Mouse (Mus musculus): ENCODE results near the gene Dip2c.

The Dip2c gene

DNA sequence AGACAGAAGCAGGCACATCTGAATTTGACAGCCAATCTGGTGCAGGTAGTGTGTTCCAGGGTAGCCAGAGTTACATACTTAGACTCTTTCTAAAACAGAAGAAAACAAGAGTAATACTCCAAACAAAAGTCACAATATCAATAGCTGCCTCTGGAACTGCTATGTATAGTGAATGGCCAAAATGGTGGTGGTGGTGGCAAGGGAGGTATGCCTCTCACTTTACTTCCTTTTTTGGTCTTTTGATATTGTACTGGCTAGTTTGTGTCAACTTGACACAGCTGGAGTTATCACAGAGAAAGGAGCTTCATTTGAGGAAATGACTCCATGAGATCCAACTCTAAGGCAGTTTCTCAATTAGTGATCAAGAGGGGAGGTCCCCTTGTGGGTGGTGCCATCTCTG is 148.1 kb downstream of the Dip2c start:
- in situ Hi-C loops (cut with MboI): no loop called here

DNA sequence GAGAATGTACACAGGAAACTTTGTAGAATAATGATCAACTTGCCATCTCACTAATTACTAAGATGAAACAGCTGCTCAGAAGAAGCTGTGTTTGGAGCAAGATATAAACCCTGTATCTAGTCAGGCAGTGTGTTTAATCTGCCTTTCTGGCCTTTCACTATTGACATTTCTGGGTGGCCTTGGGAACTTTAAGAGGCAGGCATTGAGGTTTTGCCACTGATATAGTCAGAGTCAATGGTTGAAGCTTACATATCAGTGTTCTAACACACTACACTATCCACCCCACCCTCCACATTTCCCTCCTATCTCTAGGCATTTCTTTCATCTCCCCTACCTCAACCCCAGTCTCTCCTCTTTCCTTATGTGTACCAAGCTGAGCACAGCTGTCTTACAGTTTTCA is 149.9 kb downstream of the Dip2c start:
- in situ Hi-C loops (cut with MboI): no loop called here

DNA sequence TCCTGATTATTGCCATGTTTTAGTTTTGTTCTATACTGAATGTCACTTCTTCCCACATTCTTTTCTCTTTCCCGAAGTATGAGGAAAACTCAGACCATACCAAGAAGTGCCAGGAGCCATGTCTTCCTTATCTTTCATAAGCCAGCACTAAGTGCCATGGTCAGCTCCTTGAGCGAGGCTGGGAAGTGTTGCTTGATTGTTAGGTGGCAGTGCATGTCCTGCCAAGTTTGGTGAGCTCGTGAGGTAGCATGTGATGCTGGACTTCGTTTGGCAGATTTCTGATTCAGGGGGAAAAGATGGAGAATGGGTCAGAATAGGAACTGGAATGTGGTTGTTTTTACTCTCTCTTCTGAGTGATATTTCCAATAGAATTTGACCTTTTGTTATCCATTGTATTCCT is 150.5 kb downstream of the Dip2c start:
- in situ Hi-C loops (cut with MboI): no loop called here

DNA sequence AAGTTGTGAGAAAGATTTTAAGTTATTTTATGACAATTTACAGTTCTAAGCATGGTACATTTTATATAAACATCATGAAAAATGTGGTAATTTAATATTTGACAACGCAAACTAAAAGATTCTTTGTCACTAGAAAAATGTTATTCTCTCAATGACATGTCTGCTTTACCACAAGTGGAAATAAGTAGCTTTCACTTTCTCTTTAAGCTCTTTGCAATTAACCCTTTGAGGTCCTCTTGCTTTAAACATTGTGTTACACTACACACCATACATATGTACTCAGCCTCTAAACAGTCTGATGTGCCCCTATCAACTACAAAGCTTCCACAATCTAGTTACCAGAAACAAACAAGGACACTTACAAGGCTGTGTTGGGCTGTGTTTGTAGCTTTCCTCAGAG is 153.6 kb downstream of the Dip2c start:
- in situ Hi-C loops (cut with MboI): no loop called here

DNA sequence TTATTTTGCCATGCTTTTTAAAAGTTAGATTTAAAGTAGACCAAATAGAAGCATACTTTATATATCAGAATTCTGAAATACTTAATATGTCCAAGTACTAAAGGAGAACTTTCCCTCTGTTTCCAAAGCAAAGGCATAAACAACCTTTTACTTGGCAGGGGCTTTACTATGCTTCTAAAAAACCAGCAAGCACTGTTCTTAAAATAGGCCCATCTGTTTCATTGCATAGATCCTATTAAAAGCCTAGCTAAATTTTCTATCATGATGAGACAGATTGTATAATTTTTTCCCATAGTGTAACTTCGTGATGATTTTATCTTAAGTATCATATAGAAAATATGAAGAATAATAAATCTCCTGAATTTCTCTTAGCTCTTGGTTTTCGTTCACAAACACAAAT is 154.4 kb downstream of the Dip2c start:
- in situ Hi-C loops (cut with MboI): no loop called here

GRCm38 (mm10) chr13:9431441-9431840 is 155.1 kb downstream of the Dip2c start:
- in situ Hi-C loops (cut with MboI): no loop called here

- in situ Hi-C loops (cut with MboI): no loop called here
Measured at GRCm38 (mm10) chr13:9443066-9443465, 166.7 kb downstream of the Dip2c start.

DNA sequence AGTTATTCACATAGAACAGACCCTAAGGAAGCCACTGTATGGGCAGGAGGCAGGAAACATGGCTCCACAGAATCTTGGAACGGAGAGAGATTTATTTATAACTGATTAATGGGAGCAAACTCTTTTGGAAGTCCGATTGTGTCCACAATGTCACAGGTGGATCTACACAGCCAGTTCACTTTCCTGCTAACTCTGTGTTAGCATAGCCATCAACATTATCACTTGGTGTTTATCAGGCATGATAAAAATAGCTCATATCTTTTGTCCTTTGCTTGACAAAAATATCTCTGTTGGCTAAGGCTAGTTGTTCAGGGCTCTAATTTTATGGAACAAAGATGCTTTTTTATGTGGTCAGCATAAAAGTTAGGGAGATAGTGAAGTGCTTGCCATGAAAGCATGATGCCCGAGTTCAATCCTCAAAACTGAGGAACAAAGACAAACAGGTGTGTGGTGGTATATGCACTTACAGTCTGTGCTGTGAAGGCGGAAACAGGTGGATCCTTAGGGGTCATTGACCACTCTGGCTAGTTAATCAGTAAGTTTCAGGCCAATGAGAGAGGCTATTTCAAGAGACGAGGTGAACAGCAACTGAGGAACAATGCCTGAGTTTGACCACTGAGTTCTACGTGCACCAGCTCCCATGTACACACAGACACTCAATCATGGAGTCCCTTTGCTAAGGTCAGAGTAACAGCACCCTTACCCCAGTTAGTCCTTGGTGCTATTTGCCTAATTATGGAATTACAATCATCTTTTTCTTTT is 169.4 kb downstream of the Dip2c start:
- in situ Hi-C loops (cut with MboI): no loop called here

DNA sequence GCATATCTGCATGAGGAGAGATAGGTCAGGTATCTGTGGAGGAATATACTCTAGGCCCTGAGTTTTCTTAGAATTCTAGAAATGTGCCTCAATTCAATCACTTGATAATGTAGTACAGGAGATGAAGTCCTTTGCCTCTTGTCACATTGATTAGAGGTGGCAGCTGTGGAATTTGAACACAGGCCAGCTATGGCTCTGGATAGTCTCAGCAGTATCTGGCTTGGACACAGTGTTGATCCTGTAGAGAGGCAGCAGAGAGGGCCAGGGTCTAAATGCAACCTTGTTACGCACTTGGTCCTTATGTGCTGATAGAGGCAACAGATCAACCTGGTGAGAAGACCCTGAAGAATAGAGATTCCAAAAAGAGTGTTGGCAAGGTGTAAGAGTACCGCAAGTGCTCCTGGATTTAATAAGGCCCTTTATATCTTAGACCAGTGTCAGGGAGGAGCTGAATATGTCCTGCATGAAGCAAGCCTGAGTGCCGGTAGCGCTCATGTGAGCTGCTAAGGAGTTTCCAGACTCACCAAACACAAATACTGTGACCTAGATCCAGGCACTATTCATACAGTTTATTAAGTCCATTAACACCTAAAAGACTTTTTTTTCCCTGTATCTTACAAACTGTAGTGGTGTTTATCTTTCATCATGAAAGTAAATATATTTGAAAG is 170.3 kb downstream of the Dip2c start:
- in situ Hi-C loops (cut with MboI): no loop called here

GRCm38 (mm10) chr13:9450276-9450675 is 173.9 kb downstream of the Dip2c start:
- in situ Hi-C loops (cut with MboI): no loop called here

DNA sequence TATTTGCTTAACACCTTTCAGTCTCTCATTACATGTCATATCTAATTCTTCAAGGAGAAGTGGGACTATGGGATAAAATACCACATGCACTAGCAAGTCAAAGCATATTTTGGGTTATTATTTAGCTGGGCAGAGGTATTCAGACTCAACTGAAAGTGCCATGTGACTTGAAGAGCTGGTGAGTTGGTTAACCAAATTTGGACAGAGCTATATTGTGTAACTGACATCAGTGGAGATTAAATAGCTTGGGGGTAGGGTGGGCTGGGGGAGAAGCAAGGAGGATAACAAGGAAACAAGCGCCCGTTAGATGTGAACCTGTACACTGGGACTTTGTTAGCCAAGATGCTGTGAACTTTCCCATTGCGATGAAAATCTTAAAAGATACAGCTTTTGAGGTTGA is 175.6 kb downstream of the Dip2c start:
- in situ Hi-C loops (cut with MboI): no loop called here

- in situ Hi-C loops (cut with MboI): no loop called here
Measured at GRCm38 (mm10) chr13:9454426-9455177, 178.3 kb downstream of the Dip2c start.

GRCm38 (mm10) chr13:9455979-9456378 is 179.7 kb downstream of the Dip2c start:
- in situ Hi-C loops (cut with MboI): no loop called here

- in situ Hi-C loops (cut with MboI): no loop called here
Measured at GRCm38 (mm10) chr13:9457420-9458308, 181.3 kb downstream of the Dip2c start.

GRCm38 (mm10) chr13:9464457-9464856 is 188.1 kb downstream of the Dip2c start:
- in situ Hi-C loops (cut with MboI): no loop called here

- in situ Hi-C loops (cut with MboI): no loop called here
Measured at GRCm38 (mm10) chr13:9467216-9467615, 190.9 kb downstream of the Dip2c start.

DNA sequence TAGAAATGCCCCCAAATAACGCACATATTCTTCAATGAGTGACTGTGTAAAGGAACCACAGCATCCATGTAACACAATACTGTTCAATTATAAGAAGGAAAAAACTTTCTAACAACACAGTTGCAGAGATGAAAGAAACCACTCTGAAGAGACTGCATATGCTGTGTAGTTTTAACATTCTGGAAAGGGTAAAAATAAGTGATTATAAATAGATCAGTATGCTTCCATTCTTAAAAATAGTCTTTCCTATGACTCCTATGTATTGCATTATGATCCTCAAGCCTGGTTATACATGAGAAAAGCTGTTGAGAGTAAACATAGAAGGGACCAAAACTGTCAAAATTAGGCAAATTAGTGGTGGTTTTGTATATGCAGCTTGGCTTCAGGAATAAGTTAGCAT is 197.1 kb downstream of the Dip2c start:
- in situ Hi-C loops (cut with MboI): loop anchor here (5.0 kb wide), 1 partner anchor 291 kb away; no protein-coding TSS in a partner anchor

GRCm38 (mm10) chr13:9481722-9482121 is 205.4 kb downstream of the Dip2c start:
- in situ Hi-C loops (cut with MboI): no loop called here

- in situ Hi-C loops (cut with MboI): no loop called here
Measured at GRCm38 (mm10) chr13:9489696-9490095, 213.4 kb downstream of the Dip2c start.

GRCm38 (mm10) chr13:9494726-9495125 is 218.4 kb downstream of the Dip2c start:
- in situ Hi-C loops (cut with MboI): no loop called here

DNA sequence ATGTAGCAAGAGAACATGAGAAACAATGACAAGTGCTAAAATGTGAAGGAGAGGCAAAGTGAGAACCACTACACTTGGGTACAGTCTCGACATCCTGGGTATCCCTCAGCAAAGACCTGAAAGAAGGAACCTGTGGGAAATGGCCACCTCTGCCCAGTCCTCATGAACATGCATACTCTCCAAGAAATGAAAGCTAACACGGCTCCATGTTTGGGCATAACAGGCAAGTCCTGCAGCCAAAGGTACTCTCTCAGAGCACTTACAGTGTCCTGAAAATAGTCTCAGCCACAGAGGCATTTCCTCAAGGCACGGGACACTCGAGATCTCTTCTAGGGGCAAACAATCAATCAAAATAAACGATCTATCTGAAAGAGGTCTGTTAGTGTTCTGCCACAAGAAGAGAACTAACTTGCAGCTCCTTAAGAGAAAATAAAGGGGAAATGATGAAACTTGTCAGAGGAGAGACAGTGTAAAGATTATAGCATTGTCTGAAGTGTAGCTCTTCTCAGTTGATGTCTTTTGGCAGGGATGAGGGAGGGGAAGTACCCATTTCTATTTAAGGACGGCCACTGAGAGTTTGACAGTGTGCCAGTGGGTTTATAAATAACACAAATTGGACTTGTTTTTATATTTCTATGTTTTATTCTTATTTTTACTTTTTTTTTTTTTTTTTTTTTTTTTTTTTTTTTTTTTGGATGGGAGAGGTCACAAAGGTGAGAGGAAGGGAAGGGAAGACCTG is 228.0 kb downstream of the Dip2c start:
- in situ Hi-C loops (cut with MboI): no loop called here

All from mature B cell (primary cell).